Mouse (Mus musculus): ENCODE results near the gene Inpp5f. TPM values are rescaled to one million over a fixed set of nuclear protein-coding genes. Genes with fewer than 3 reads are reported as not detected.

Gene Inpp5f
- total and polyA plus RNA-seq, 3 experiments = 1.5 to 4.5 (median 4.1) TPM

DNA sequence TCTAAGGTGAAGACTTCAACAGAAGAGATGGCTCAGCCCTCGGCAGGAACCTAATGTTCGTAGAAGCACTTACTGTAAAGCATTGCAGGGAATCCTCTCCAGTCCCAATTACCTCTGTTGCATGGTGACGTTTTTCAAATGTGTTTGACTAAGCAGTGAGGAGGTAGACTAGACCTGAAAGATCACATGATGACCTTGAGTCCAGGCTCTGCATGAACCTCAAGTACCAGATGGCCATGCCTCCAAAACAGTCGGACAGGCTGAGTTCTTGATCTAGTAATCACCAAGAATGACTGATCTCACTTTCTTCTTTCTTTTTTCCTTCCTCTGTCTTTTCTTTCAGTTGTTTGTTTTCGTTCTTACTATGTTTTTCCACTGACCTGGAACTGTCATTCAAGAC, 31.3 kb downstream of the Inpp5f start:
- H3K36me3 ChIP-seq (ENCODE audit: control insufficient read depth, insufficient read depth, low read length) = no peaks in the 10 kb centered on the region
- WGBS = 78% methylated on average over 5 of the region's 5 CpGs
- intact Hi-C loops (cut with DNase I) = no loop called here
- H3K27me3 ChIP-seq (ENCODE audit: control insufficient read depth, insufficient read depth, low read length) = no peaks in the 10 kb centered on the region
- DNase-seq = no peak
- H3K9ac ChIP-seq (ENCODE audit: low read depth, low read length) = no peak overlapping the region
- TF ChIP-seq CTCF (IDR thresholded peaks at IDR 0.05) (no peak), POLR2A (IDR thresholded peaks at IDR 0.05; ENCODE audit: insufficient read depth, low read depth, low read length) (no peak), EP300 (IDR thresholded peaks at IDR 0.05; ENCODE audit: insufficient read depth, low read depth, low read length) (no peak)
- no peak overlapping the region for H3K4me3 ChIP-seq
- peaks cover 1% of the 10 kb centered on the region for H3K4me1 ChIP-seq (ENCODE audit: control insufficient read depth, insufficient read depth, low read length)
- H3K27ac ChIP-seq = no peak overlapping the region
- no peaks in the 10 kb centered on the region for H3K79me2 ChIP-seq (replicated peaks; ENCODE audit: control insufficient read depth, insufficient read depth, low read length)

- intact Hi-C loops (cut with DNase I) = no loop called here
- H3K9ac ChIP-seq (ENCODE audit: low read depth, low read length) = no peak overlapping the region
- H3K36me3 ChIP-seq (ENCODE audit: control insufficient read depth, insufficient read depth, low read length) = no peaks in the 10 kb centered on the region
- DNase-seq = no peak
- WGBS = 100% methylated on average over 1 of the region's 1 CpGs
- H3K27ac ChIP-seq = no peak overlapping the region
- no peaks in the 10 kb centered on the region for H3K27me3 ChIP-seq (ENCODE audit: control insufficient read depth, insufficient read depth, low read length)
- peaks cover 2% of the 10 kb centered on the region; the same call in 1 of the 2 replicates for H3K79me2 ChIP-seq (replicated peaks; ENCODE audit: control insufficient read depth, insufficient read depth, low read length)
- no peaks in the 10 kb centered on the region for H3K4me1 ChIP-seq (ENCODE audit: control insufficient read depth, insufficient read depth, low read length)
- no peak overlapping the region for H3K4me3 ChIP-seq
- TF ChIP-seq POLR2A (IDR thresholded peaks at IDR 0.05; ENCODE audit: insufficient read depth, low read depth, low read length) (no peak), CTCF (IDR thresholded peaks at IDR 0.05) (no peak), EP300 (IDR thresholded peaks at IDR 0.05; ENCODE audit: insufficient read depth, low read depth, low read length) (no peak)
These were observed 45.8 kb downstream of the Inpp5f start for GRCm38 (mm10) chr7:128656970-128657369.

DNA sequence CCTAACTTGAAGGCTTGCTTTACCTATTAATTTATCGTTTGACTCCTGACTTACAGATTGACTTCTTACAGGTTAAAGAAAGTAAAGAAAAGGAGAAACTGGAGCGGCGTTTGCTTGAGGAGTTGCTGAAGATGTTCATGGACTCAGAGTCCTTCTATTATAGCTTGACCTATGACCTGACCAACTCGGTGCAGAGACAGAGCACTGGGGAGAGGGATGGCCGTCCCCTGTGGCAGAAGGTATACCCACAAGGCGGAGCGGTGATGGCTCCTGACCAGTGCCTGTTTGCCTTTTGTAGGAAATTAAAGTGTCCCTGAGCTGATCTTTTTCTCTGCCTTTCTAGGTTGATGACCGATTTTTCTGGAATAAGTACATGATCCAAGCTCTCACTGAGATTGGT, 52.8 kb downstream of the Inpp5f start:
- no peak for DNase-seq
- TF ChIP-seq POLR2A (IDR thresholded peaks at IDR 0.05; ENCODE audit: insufficient read depth, low read depth, low read length) (no peak), CTCF (IDR thresholded peaks at IDR 0.05) (no peak), EP300 (IDR thresholded peaks at IDR 0.05; ENCODE audit: insufficient read depth, low read depth, low read length) (no peak)
- H3K9ac ChIP-seq (ENCODE audit: low read depth, low read length) = no peak overlapping the region
- intact Hi-C loops (cut with DNase I) = no loop called here
- no peak overlapping the region for H3K4me3 ChIP-seq
- no peaks in the 10 kb centered on the region for H3K4me1 ChIP-seq (ENCODE audit: control insufficient read depth, insufficient read depth, low read length)
- no peaks in the 10 kb centered on the region for H3K27me3 ChIP-seq (ENCODE audit: control insufficient read depth, insufficient read depth, low read length)
- H3K27ac ChIP-seq = no peak overlapping the region
- no peaks in the 10 kb centered on the region for H3K36me3 ChIP-seq (ENCODE audit: control insufficient read depth, insufficient read depth, low read length)
- no peaks in the 10 kb centered on the region for H3K79me2 ChIP-seq (replicated peaks; ENCODE audit: control insufficient read depth, insufficient read depth, low read length)
- 91% methylated on average over 8 of the region's 8 CpGs for WGBS

DNA sequence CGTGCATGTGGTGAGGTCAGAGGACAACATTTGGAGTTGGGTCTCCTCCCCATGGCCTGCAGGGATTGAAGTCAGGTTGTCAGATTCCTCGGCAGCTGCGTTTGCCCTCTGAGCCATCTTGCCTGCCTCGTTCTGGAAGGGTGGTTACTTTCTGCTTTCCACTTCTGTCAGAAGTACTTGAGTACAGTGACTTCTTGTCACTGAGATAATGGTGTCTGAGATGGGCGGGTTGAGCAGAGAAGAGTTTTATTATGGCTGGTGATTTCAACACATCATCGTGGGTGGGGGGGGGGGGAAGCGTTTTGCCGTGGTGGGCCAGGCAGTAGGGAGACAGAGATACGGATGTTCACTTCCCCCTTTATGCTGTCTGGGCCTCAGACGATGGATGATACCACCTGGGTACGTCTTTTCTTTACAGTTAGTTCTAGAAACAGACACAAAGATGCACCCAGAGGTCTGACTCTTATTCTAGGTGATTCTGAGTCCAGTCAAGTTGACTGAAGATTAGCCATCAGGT, 53.8 kb downstream of the Inpp5f start:
- Histone ChIP-seq H3K27me3 (ENCODE audit: control insufficient read depth, insufficient read depth, low read length) (no peaks in the 10 kb centered on the region), H3K79me2 (replicated peaks; ENCODE audit: control insufficient read depth, insufficient read depth, low read length) (no peaks in the 10 kb centered on the region), H3K4me3 (no peak overlapping the region), H3K9ac (ENCODE audit: low read depth, low read length) (no peak overlapping the region), H3K27ac (no peak overlapping the region), H3K36me3 (ENCODE audit: control insufficient read depth, insufficient read depth, low read length) (no peaks in the 10 kb centered on the region), H3K4me1 (ENCODE audit: control insufficient read depth, insufficient read depth, low read length) (no peaks in the 10 kb centered on the region)
- no peak for TF ChIP-seq EP300 (IDR thresholded peaks at IDR 0.05; ENCODE audit: insufficient read depth, low read depth, low read length)
- no peak for TF ChIP-seq POLR2A (IDR thresholded peaks at IDR 0.05; ENCODE audit: insufficient read depth, low read depth, low read length)
- no peak for TF ChIP-seq CTCF (IDR thresholded peaks at IDR 0.05)
- DNase-seq = no peak
- WGBS = 87% methylated on average over 11 of the region's 11 CpGs
- intact Hi-C loops (cut with DNase I) = no loop called here

- 57% methylated on average over 5 of the region's 5 CpGs for WGBS
- TF ChIP-seq POLR2A (IDR thresholded peaks at IDR 0.05; ENCODE audit: insufficient read depth, low read depth, low read length) = no peak
- TF ChIP-seq CTCF (IDR thresholded peaks at IDR 0.05) = no peak
- TF ChIP-seq EP300 (IDR thresholded peaks at IDR 0.05; ENCODE audit: insufficient read depth, low read depth, low read length) = no peak
- Histone ChIP-seq H3K36me3 (ENCODE audit: control insufficient read depth, insufficient read depth, low read length) (no peaks in the 10 kb centered on the region), H3K27me3 (ENCODE audit: control insufficient read depth, insufficient read depth, low read length) (no peaks in the 10 kb centered on the region), H3K9ac (ENCODE audit: low read depth, low read length) (no peak overlapping the region), H3K79me2 (replicated peaks; ENCODE audit: control insufficient read depth, insufficient read depth, low read length) (no peaks in the 10 kb centered on the region), H3K4me1 (ENCODE audit: control insufficient read depth, insufficient read depth, low read length) (no peaks in the 10 kb centered on the region), H3K4me3 (no peak overlapping the region), H3K27ac (no peak overlapping the region)
- no peak for DNase-seq
- intact Hi-C loops (cut with DNase I) = no loop called here
These were observed 56.7 kb downstream of the Inpp5f start for GRCm38 (mm10) chr7:128667788-128668187.

DNA sequence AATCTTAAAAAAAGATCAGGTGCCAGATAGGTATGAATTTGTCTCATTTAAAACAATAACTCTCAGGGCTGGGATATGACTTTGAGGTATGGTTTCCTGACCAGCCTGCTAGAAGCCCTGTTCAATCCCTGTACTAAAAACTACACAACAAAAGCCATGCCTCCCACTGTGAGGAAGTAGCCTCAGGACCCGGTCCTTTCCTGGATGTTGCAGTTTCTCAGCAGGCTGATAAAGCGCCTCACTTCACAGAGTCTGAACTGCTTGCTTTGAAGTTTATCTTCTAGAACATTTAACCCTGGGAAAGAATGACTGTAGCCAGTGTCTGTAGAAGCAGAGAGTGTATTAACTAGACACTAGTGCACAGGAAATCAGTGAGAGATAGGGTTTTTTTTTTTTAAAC, 57.7 kb downstream of the Inpp5f start:
- no peak overlapping the region for H3K9ac ChIP-seq (ENCODE audit: low read depth, low read length)
- H3K27ac ChIP-seq = no peak overlapping the region
- 53% methylated on average over 2 of the region's 2 CpGs for WGBS
- no peak overlapping the region for H3K4me3 ChIP-seq
- no peak for DNase-seq
- H3K27me3 ChIP-seq (ENCODE audit: control insufficient read depth, insufficient read depth, low read length) = no peaks in the 10 kb centered on the region
- TF ChIP-seq CTCF (IDR thresholded peaks at IDR 0.05) (no peak), EP300 (IDR thresholded peaks at IDR 0.05; ENCODE audit: insufficient read depth, low read depth, low read length) (no peak), POLR2A (IDR thresholded peaks at IDR 0.05; ENCODE audit: insufficient read depth, low read depth, low read length) (no peak)
- H3K4me1 ChIP-seq (ENCODE audit: control insufficient read depth, insufficient read depth, low read length) = no peaks in the 10 kb centered on the region
- no peaks in the 10 kb centered on the region for H3K36me3 ChIP-seq (ENCODE audit: control insufficient read depth, insufficient read depth, low read length)
- no peaks in the 10 kb centered on the region for H3K79me2 ChIP-seq (replicated peaks; ENCODE audit: control insufficient read depth, insufficient read depth, low read length)
- intact Hi-C loops (cut with DNase I) = no loop called here

Measured in heart, adult 2 months (tissue).